Mouse (Mus musculus) MEL (cell line): ENCODE measurements around the gene Gm20388. TPM values are rescaled to one million over a fixed set of nuclear protein-coding genes. Genes with fewer than 3 reads are reported as not detected.

Experiments
- DNase-seq: peaks from one replicate; pipeline ENCODE4 v3.0.0; 2011; ENCODE audit warnings: low read depth, low spot score
- H3K27ac ChIP-seq: 2 replicates; pipeline ENCODE4 v1.5.1; 2012; ENCODE audit warnings: low read depth, mild to moderate bottlenecking, control low read depth, low read length, moderate library complexity; ENCODE audit not compliant: control insufficient read depth
- H3K27me3 ChIP-seq, 2 experiments: fragments of 150-350 bp in 1 of 2; sonication (generic) in 1 of 2; 2 replicates each; pipeline ENCODE4 v1.6.1; 2012; ENCODE audit warnings: low read length in 2 of 2, mild to moderate bottlenecking in 2 of 2, improper control_type of control experiment in 1 of 2, moderate library complexity in 1 of 2; ENCODE audit not compliant: insufficient read depth in 2 of 2, control insufficient read depth in 1 of 2
- H3K36me3 ChIP-seq, 2 experiments: 2 replicates each; pipeline ENCODE4 v1.6.1; 2012 to 2014; ENCODE audit warnings: low read length in 2 of 2, improper control_type of control experiment in 1 of 2, inconsistent platforms in 1 of 2, mild to moderate bottlenecking in 1 of 2; ENCODE audit not compliant: insufficient read depth in 2 of 2, control insufficient read depth in 1 of 2
- H3K4me1 ChIP-seq, 2 experiments: fragments of 150-350 bp in 1 of 2; sonication (generic) in 1 of 2; 2 replicates each; pipeline ENCODE4 v1.6.1; 2012; ENCODE audit warnings: low read length in 2 of 2, improper control_type of control experiment in 1 of 2, mild to moderate bottlenecking in 1 of 2; ENCODE audit not compliant: insufficient read depth in 2 of 2, control insufficient read depth in 1 of 2
- H3K4me3 ChIP-seq, 2 experiments: fragments of 150-350 bp in 1 of 2; sonication (generic) in 1 of 2; 2 replicates each; pipeline ENCODE4 v1.5.1; 2012; ENCODE audit warnings: low read depth in 2 of 2, low read length in 2 of 2, mild to moderate bottlenecking in 2 of 2, moderate library complexity in 2 of 2, control low read depth in 1 of 2, improper control_type of control experiment in 1 of 2; ENCODE audit not compliant: control insufficient read depth in 1 of 2, insufficient read depth in 1 of 2
- H3K79me2 ChIP-seq: 2 replicates; pipeline ENCODE4 v1.6.1; 2012; ENCODE audit warnings: mild to moderate bottlenecking, low read length, moderate library complexity; ENCODE audit not compliant: control insufficient read depth, poor library complexity, insufficient read depth
- H3K9ac ChIP-seq: 2 replicates; pipeline ENCODE4 v1.6.1; 2012; ENCODE audit warnings: low read depth, mild to moderate bottlenecking, control low read depth, low read length, moderate library complexity; ENCODE audit not compliant: control insufficient read depth, poor library complexity, severe bottlenecking
- H3K9me3 ChIP-seq: fragments of 150-350 bp; sonication (generic); replicated peaks from 2 replicates; pipeline ENCODE4 v1.6.1; 2012; ENCODE audit warnings: mild to moderate bottlenecking, low read length, improper control_type of control experiment, moderate library complexity; ENCODE audit not compliant: insufficient read depth
- BHLHE40 ChIP-seq: IDR thresholded peaks from 2 replicates; pipeline ENCODE4 v1.6.1; 2012; ENCODE audit warnings: low read depth, mild to moderate bottlenecking, inconsistent platforms, low read length, improper control_type of control experiment, borderline replicate concordance
- CHD1 ChIP-seq: IDR thresholded peaks from 2 replicates; pipeline ENCODE4 v1.6.1; 2012; ENCODE audit warnings: low read depth, mild to moderate bottlenecking, inconsistent platforms, low read length, improper control_type of control experiment
- E2F4 ChIP-seq: IDR thresholded peaks from 2 replicates; pipeline ENCODE4 v1.6.1; 2011; ENCODE audit warnings: low read depth, low read length, improper control_type of control experiment, borderline replicate concordance
- ELF1 ChIP-seq: IDR thresholded peaks from 2 replicates; pipeline ENCODE4 v1.6.1; 2014; ENCODE audit warnings: low read depth, mild to moderate bottlenecking, inconsistent platforms, low read length, improper control_type of control experiment, moderate library complexity
- JUND ChIP-seq: IDR thresholded peaks from 2 replicates; pipeline ENCODE4 v1.6.1; 2011; ENCODE audit warnings: low read depth, mild to moderate bottlenecking, improper control_type of control experiment, low read length
- KAT2A ChIP-seq: conservative IDR thresholded peaks from 2 replicates; pipeline ENCODE4 v1.6.1; 2012; ENCODE audit warnings: low read depth, low read length, improper control_type of control experiment, inconsistent platforms
- MAX ChIP-seq: IDR thresholded peaks from 2 replicates; pipeline ENCODE4 v1.6.1; 2011; ENCODE audit warnings: low read length, improper control_type of control experiment
- MEF2A ChIP-seq: IDR thresholded peaks from 2 replicates; pipeline ENCODE4 v1.6.1; 2014; ENCODE audit warnings: low read depth, mild to moderate bottlenecking, inconsistent platforms, low read length, improper control_type of control experiment; ENCODE audit not compliant: poor library complexity, insufficient replicate concordance, severe bottlenecking; ENCODE audit errors: extremely low read depth
- MYB ChIP-seq: IDR thresholded peaks from 2 replicates; pipeline ENCODE4 v1.6.1; 2011; ENCODE audit warnings: mild to moderate bottlenecking, low read depth, low read length, improper control_type of control experiment
- POLR2A ChIP-seq, 2 experiments: IDR thresholded peaks; 2 replicates each; pipeline ENCODE4 v1.6.1; 2011 to 2012; ENCODE audit warnings: low read length in 2 of 2, mild to moderate bottlenecking in 2 of 2, control low read depth in 1 of 2, improper control_type of control experiment in 1 of 2, low read depth in 1 of 2, moderate library complexity in 1 of 2; ENCODE audit not compliant: control insufficient read depth in 1 of 2, insufficient read depth in 1 of 2, poor library complexity in 1 of 2
- POLR2AphosphoS2 ChIP-seq: IDR thresholded peaks from 2 replicates; pipeline ENCODE4 v1.6.1; 2011; ENCODE audit warnings: low read length, improper control_type of control experiment
- POLR2AphosphoS5 ChIP-seq: IDR thresholded peaks from 2 replicates; pipeline ENCODE4 v1.6.1; 2012; ENCODE audit warnings: low read depth, borderline replicate concordance, mild to moderate bottlenecking, inconsistent platforms, low read length, moderate library complexity, mixed read lengths
- RAD21 ChIP-seq: IDR thresholded peaks from 2 replicates; pipeline ENCODE4 v1.6.1; 2011; ENCODE audit warnings: mild to moderate bottlenecking, low read depth, low read length, improper control_type of control experiment
- TCF12 ChIP-seq: IDR thresholded peaks from 2 replicates; pipeline ENCODE4 v1.6.1; 2014; ENCODE audit warnings: low read depth, mild to moderate bottlenecking, inconsistent platforms, low read length, improper control_type of control experiment, moderate library complexity
- USF1 ChIP-seq: IDR thresholded peaks from 2 replicates; pipeline ENCODE4 v1.6.1; 2014; ENCODE audit warnings: low read depth, mild to moderate bottlenecking, inconsistent platforms, low read length, improper control_type of control experiment, moderate library complexity
- ZNF384 ChIP-seq: IDR thresholded peaks from 2 replicates; pipeline ENCODE4 v1.6.1; 2012; ENCODE audit warnings: low read depth, mild to moderate bottlenecking, inconsistent platforms, low read length, improper control_type of control experiment
- polyA plus RNA-seq, 2 experiments: library from polyadenylated mRNA; stranded (reverse) in 1 of 2; unstranded in 1 of 2; fragments of >175 nt in 1 of 2; fragments of >200 nt in 1 of 2; gene quantifications; 2 replicates each; pipeline versions ENCODE4 v1.2.1 to v1.2.4; 2012; ENCODE audit warnings: low replicate concordance in 2 of 2, low read depth in 1 of 2; ENCODE audit not compliant: insufficient read length in 2 of 2, insufficient read depth in 1 of 2, missing spikeins in 1 of 2
- total RNA-seq: library from RNA; depleted of rRNA; stranded (reverse); fragments of 300-350 nt; gene quantifications from 2 replicates; pipeline ENCODE4 v1.2.3, GENCODE M21; 2012

The Gm20388 gene
- total and polyA plus RNA-seq, 3 experiments = 11.1 to 17.8 TPM; not detected in 1

DNA sequence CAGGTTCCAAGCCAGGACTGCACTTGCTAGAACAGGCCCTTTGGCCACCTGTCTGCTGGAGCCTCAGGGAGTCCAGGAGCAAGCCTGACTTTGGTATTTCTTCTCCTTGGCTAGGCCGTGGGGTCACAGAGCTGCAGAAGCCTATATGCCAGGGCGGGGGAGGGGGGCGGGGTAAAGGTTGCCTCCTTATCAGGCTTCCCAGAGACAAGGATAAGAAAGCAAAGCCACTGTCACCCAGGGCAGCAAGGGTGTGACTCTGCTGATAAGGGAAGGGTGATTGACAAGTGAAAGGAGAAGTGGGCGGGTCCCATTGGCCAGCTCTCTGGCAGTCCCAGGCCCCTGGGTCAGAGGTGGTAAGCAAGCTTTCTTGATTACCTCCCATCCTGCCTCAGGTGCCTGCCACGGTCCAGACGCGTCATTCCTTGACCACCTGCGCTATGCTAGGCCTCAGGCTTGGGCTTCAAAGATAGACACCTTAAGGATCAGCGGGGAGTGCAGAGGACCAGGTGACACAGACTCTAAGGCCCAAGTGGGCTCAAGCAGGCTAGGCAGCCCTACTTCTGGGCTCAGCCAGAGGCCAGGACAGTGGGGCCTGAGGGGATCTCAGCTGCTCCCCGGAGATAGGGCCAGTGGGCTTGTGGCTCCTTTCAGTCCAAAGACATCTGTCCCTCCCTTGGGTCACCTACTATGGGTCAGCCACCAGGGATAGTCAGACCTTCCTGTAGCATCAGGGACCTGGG lies 565.0 kb downstream of the Gm20388 start (continued):
- peak; percentile 81 for TF ChIP-seq BHLHE40
- TF ChIP-seq USF1 = no peak
- no peak for TF ChIP-seq POLR2AphosphoS5
- 0 out of 2 replicates have a peak, but pooled peaks have one; percentile 36 for TF ChIP-seq MAX
- TF ChIP-seq POLR2AphosphoS2 = peak; percentile 54
- peak; percentile 50; the same call in 1 of the 2 replicates for TF ChIP-seq ELF1
- no peak for TF ChIP-seq CHD1
- peak; percentile 69; the same call in 1 of the 2 replicates for TF ChIP-seq JUND
- peak; percentile 99 for TF ChIP-seq TCF12
- no peak for TF ChIP-seq MEF2A
- TF ChIP-seq RAD21 = no peak
- 0 out of 2 replicates have a peak, but pooled peaks have one; percentile 14 for TF ChIP-seq MYB
- TF ChIP-seq POLR2A (IDR thresholded peaks at IDR 0.05; ENCODE audit: control insufficient read depth in 1 of 2, insufficient read depth in 1 of 2, low read depth in 1 of 2, low read length in 2 of 2, poor library complexity in 1 of 2) = peak in 1 of 2 experiments; percentile 65; a peak in 1 of 4 replicates
- TF ChIP-seq KAT2A = 0 out of 2 replicates have a peak, but pooled peaks have one; percentile 25
- TF ChIP-seq E2F4 = no peak

DNA sequence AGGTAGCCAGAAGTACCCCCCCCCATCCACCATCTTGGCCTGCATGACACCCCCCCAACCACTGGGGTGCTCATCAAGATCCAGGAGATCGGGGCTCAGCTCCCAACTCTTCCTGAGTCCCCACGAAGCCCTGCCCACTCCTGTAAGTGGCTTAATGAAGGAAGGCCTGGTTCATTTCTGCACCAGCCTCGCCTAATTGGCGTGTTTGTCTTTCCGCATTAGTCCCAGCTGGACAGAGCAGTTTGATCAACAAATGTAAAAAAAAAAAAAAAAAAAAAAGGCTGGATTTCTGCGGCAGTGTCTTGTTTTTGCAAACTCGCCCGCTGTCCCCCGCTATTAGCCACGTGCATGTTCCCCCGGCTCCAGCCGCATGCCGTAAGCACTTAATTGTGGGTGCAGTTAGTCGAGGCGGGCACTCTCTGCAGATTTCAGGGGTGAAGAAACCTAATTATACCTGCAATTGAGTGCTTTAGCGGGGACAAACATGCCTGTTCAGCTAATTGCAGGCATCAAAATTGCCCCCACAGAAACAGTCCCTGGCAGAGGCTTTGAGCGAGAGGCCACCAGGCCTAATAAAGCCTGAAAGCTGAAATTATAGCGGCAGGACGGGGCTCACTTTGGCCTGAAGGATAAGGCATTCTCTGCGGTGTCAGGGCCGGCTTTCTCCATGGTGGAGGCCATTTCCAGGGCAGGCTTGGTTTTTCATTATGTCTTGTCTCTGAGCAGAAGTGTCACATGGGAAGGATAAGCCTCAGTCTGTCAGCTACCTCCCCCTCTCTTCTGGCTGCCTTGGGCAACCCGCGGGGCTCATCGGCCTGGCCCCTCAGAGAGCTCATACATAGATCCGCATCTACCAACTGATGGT lies 566.3 kb downstream of the Gm20388 start:
- Histone ChIP-seq H3K9ac (no peak overlapping the region; the same call in 1 of the 2 replicates), H3K79me2 (peaks cover 7% of the 10 kb centered on the region), H3K4me1 (peaks cover 45 to 61% of the 10 kb centered on the region in 2 experiments), H3K27me3 (no peaks in the 10 kb centered on the region), H3K9me3 (no peaks in the 10 kb centered on the region), H3K4me3 (no peak overlapping the region), H3K36me3 (peaks cover 0 to 48% of the 10 kb centered on the region in 2 experiments; a peak in 2 of 4 replicates), H3K27ac (peak overlapping the region; percentile 59)
- DNase-seq = no peak
- TF ChIP-seq ZNF384 = peak; percentile 31; the same call in 1 of the 2 replicates
- TF ChIP-seq TCF12 = no peak
